Mouse (Mus musculus): ENCODE measurements around the gene Gm6408. TPM values are rescaled to one million over a fixed set of nuclear protein-coding genes. Genes with fewer than 3 reads are reported as not detected.

Gene Gm6408
- total RNA-seq, 2 experiments from 2014 or later: not detected

Other genes with a start within 250 kb of the Gm6408 start
- gene Wasf3, start 97.0 kb upstream of the Gm6408 start, total RNA-seq (2021): under 1 TPM; 0.77 to 0.99 TPM
- gene Gm6370, start 9.4 kb downstream of the Gm6408 start, total RNA-seq (2021): not detected
- not detected for gene 4930449I24Rik, start 20.4 kb downstream of the Gm6408 start, total RNA-seq (2021)
- not detected for gene Gm3402, start 32.2 kb downstream of the Gm6408 start, total RNA-seq (2021)
- gene Gm3404, start 43.8 kb downstream of the Gm6408 start, total RNA-seq (2021): not detected
- gene Gm3409, start 55.7 kb downstream of the Gm6408 start, total RNA-seq (2021): not detected
- gene Gm3415, start 74.2 kb downstream of the Gm6408 start, total RNA-seq (2021): not detected
- not detected for gene Gpr12, start 103.3 kb downstream of the Gm6408 start, total RNA-seq (2021)